Mouse (Mus musculus): Measurements from ENCODE around the gene Gabrb3.

DNA sequence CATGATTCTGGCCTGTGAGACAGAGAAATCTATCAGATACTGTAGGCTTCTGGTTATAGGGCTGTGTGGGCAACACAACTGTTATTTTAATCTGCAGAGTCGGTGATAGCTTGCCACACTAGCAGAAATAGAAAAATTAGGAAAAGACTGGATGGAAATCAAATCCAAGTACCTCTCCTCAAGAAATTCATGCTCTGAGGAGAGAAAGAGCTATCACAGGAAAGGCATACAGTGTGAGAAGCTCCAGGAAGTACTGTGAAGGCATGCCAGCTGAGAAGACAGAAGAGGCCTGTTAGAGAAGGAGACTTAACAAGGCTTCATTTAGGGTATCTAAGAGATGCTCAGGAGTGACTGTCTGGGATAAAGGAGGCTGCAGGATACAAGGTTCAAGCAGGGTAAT, 3.2 kb downstream of the Gabrb3 start:
- no peak for TF ChIP-seq GATA1 (IDR thresholded peaks at IDR 0.05; ENCODE audit: low read length)
- no peak for TF ChIP-seq TAL1 (IDR thresholded peaks at IDR 0.05; ENCODE audit: low read length)
